In genomic region chr5:20509606-20510005, GRCm38 (mm10) we compare ENCODE assay signal across 23 mouse cellular contexts.
DNase-seq lines count a peak whose midpoint lies in the region; ATAC-seq and TF ChIP-seq lines count a peak whose summit lies in the region.
"Had no signal": no experiment of that assay in that cellular context is flagged by ENCODE, and none has a peak within 500 bp of the region (broad histone marks: within the 10 kb centered on the region; RNA-seq: fewer than 3 reads in every experiment).

No protein-coding gene starts in this region.

- H3K4me2 ChIP-seq in embryonic facial prominence, embryonic 11.5 days (ENCODE audit: low read depth, low read length) = no peak overlapping the region
- no peak overlapping the region for H3K4me2 ChIP-seq in intestine, embryonic 15.5 days (replicated peaks)
- H3K4me2 ChIP-seq in intestine, postnatal 0 days (replicated peaks; ENCODE audit: low read depth) = no peak overlapping the region
- H3K4me2 ChIP-seq in liver, postnatal 0 days (ENCODE audit: low read depth, low read length) = no peak overlapping the region
- H3K4me2 ChIP-seq: embryonic facial prominence, embryonic 15.5 days; hindbrain, embryonic 13.5 days had no signal

- no peak overlapping the region for H3K27ac ChIP-seq in embryonic facial prominence, embryonic 11.5 days (replicated peaks; ENCODE audit: low read depth, low read length)
- H3K27ac ChIP-seq in embryonic facial prominence, embryonic 10.5 days (replicated peaks) = no peak overlapping the region
- no peak overlapping the region for H3K27ac ChIP-seq in intestine, embryonic 15.5 days
- no peak overlapping the region for H3K27ac ChIP-seq in intestine, postnatal 0 days (ENCODE audit: low read depth, low read length)
- no peak overlapping the region for H3K27ac ChIP-seq in liver, postnatal 0 days (ENCODE audit: low read depth)
- H3K27ac ChIP-seq: embryonic facial prominence, embryonic 15.5 days; heart, embryonic 10.5 days; hindbrain, embryonic 13.5 days; hindbrain, postnatal 0 days had no signal

- TF ChIP-seq CTCF in intestine, postnatal 0 days (IDR thresholded peaks at IDR 0.05; ENCODE audit: low read depth) = no peak
- TF ChIP-seq CTCF in liver, postnatal 0 days (IDR thresholded peaks at IDR 0.05; ENCODE audit: low read depth) = no peak

- H3K27me3 ChIP-seq in embryonic facial prominence, embryonic 11.5 days (ENCODE audit: control insufficient read depth, insufficient read depth, low read length) = no peaks in the 10 kb centered on the region
- H3K27me3 ChIP-seq in embryonic facial prominence, embryonic 10.5 days (replicated peaks; ENCODE audit: low read depth, poor library complexity, severe bottlenecking) = no peaks in the 10 kb centered on the region
- no peaks in the 10 kb centered on the region for H3K27me3 ChIP-seq in intestine, embryonic 15.5 days (replicated peaks)
- H3K27me3 ChIP-seq in intestine, postnatal 0 days (replicated peaks; ENCODE audit: control insufficient read depth, insufficient read depth, low read length) = no peaks in the 10 kb centered on the region
- 0 out of 2 replicates have a peak, but pooled peaks cover 5% of the 10 kb centered on the region for H3K27me3 ChIP-seq in liver, postnatal 0 days (ENCODE audit: insufficient read depth, low read length)
- H3K27me3 ChIP-seq: embryonic facial prominence, embryonic 15.5 days; hindbrain, embryonic 13.5 days had no signal

- H3K9me3 ChIP-seq in embryonic facial prominence, embryonic 11.5 days (replicated peaks; ENCODE audit: control insufficient read depth, low read length) = no peaks in the 10 kb centered on the region
- no peaks in the 10 kb centered on the region for H3K9me3 ChIP-seq in embryonic facial prominence, embryonic 10.5 days
- no peaks in the 10 kb centered on the region for H3K9me3 ChIP-seq in intestine, embryonic 15.5 days
- H3K9me3 ChIP-seq in intestine, postnatal 0 days (ENCODE audit: control insufficient read depth) = no peaks in the 10 kb centered on the region
- no peaks in the 10 kb centered on the region for H3K9me3 ChIP-seq in liver, postnatal 0 days (ENCODE audit: low read length)
- H3K9me3 ChIP-seq: embryonic facial prominence, embryonic 15.5 days; heart, embryonic 10.5 days; hindbrain, embryonic 13.5 days had no signal

- no peaks in the 10 kb centered on the region for H3K36me3 ChIP-seq in embryonic facial prominence, embryonic 11.5 days (replicated peaks; ENCODE audit: control insufficient read depth, insufficient read depth, low read depth, low read length)
- H3K36me3 ChIP-seq in embryonic facial prominence, embryonic 10.5 days (replicated peaks) = no peaks in the 10 kb centered on the region
- no peaks in the 10 kb centered on the region for H3K36me3 ChIP-seq in intestine, embryonic 15.5 days
- no peaks in the 10 kb centered on the region for H3K36me3 ChIP-seq in intestine, postnatal 0 days (ENCODE audit: control insufficient read depth, insufficient read depth)
- H3K36me3 ChIP-seq in liver, postnatal 0 days (replicated peaks; ENCODE audit: insufficient read depth, low read length) = no peaks in the 10 kb centered on the region
- H3K36me3 ChIP-seq: embryonic facial prominence, embryonic 15.5 days; heart, embryonic 10.5 days; hindbrain, embryonic 13.5 days had no signal

- H3K4me3 ChIP-seq in embryonic facial prominence, embryonic 11.5 days (ENCODE audit: low read depth, low read length) = no peak overlapping the region
- no peak overlapping the region for H3K4me3 ChIP-seq in embryonic facial prominence, embryonic 10.5 days
- no peak overlapping the region for H3K4me3 ChIP-seq in intestine, embryonic 15.5 days (replicated peaks)
- H3K4me3 ChIP-seq in intestine, postnatal 0 days (ENCODE audit: low read depth, low read length) = no peak overlapping the region
- no peak overlapping the region for H3K4me3 ChIP-seq in liver, postnatal 0 days (ENCODE audit: low read depth, low read length)
- H3K4me3 ChIP-seq: embryonic facial prominence, embryonic 15.5 days; erythroblast, embryonic 14.5 days; heart, embryonic 10.5 days; hindbrain, embryonic 13.5 days had no signal

- WGBS in embryonic facial prominence, embryonic 11.5 days = 31% methylated on average over 6 of the region's 6 CpGs
- WGBS in embryonic facial prominence, embryonic 10.5 days = 47% methylated on average over 6 of the region's 6 CpGs
- 36% methylated on average over 6 of the region's 6 CpGs for WGBS in intestine, embryonic 15.5 days
- 19% methylated on average over 6 of the region's 6 CpGs for WGBS in intestine, postnatal 0 days
- WGBS in liver, postnatal 0 days (ENCODE audit: insufficient replicate concordance) = 32% methylated on average over 6 of the region's 6 CpGs

- no peak overlapping the region for H3K9ac ChIP-seq in embryonic facial prominence, embryonic 11.5 days (replicated peaks; ENCODE audit: low read length)
- no peak overlapping the region for H3K9ac ChIP-seq in intestine, embryonic 15.5 days
- H3K9ac ChIP-seq in intestine, postnatal 0 days (ENCODE audit: low read depth, low read length) = no peak overlapping the region
- H3K9ac ChIP-seq in liver, postnatal 0 days (replicated peaks) = no peak overlapping the region
- H3K9ac ChIP-seq: embryonic facial prominence, embryonic 15.5 days; hindbrain, embryonic 13.5 days had no signal

- peak; percentile 35 for DNase-seq in embryonic facial prominence, embryonic 11.5 days (ENCODE audit: low spot score)
- no peak for DNase-seq in embryonic facial prominence, embryonic 10.5 days (ENCODE audit: low spot score)
- DNase-seq in ZHBTc4 (ENCODE audit: low read depth, low spot score) = peak; percentile 8
- peak; percentile 31 for DNase-seq in forelimb bud, embryonic 11.5 days (ENCODE audit: low read depth, low spot score)
- DNase-seq in liver, postnatal 0 days = no peak
- DNase-seq in layer of hippocampus, postnatal 25 days (ENCODE audit: extremely low spot score in 1 of 2, low spot score in 1 of 2) = no peak
- DNase-seq: adrenal gland, postnatal 10 days; B cell, adult 2 months; cerebellum, adult 11-12 months; cerebellum, adult 9-11 months; cerebellum, postnatal 36 days; gastrocnemius, postnatal 36 days; heart, adult 11 months; heart, postnatal 10 days; kidney, adult 8-10 months had no signal

- no peak for ATAC-seq in embryonic facial prominence, embryonic 11.5 days (replicated peaks; ENCODE audit: insufficient number of reproducible peaks, low FRiP score, low TSS enrichment, low read depth)
- peak; percentile 53; the same call in 1 of the 2 replicates for ATAC-seq in intestine, embryonic 15.5 days
- no peak for ATAC-seq in intestine, postnatal 0 days
- ATAC-seq in liver, postnatal 0 days = no peak
- ATAC-seq: CD4-positive, CD25-positive, alpha-beta regulatory T cell, adult 4 months; hindbrain, postnatal 0 days had no signal

- H3K4me1 ChIP-seq in embryonic facial prominence, embryonic 11.5 days (ENCODE audit: control insufficient read depth, insufficient read depth, low read length) = no peaks in the 10 kb centered on the region
- H3K4me1 ChIP-seq in embryonic facial prominence, embryonic 10.5 days = peaks cover 13% of the 10 kb centered on the region
- no peaks in the 10 kb centered on the region for H3K4me1 ChIP-seq in intestine, embryonic 15.5 days (replicated peaks)
- H3K4me1 ChIP-seq in intestine, postnatal 0 days (replicated peaks; ENCODE audit: control insufficient read depth, insufficient read depth, low read length) = no peaks in the 10 kb centered on the region
- H3K4me1 ChIP-seq in liver, postnatal 0 days (ENCODE audit: insufficient read depth) = no peaks in the 10 kb centered on the region
- H3K4me1 ChIP-seq: embryonic facial prominence, embryonic 15.5 days; heart, embryonic 10.5 days had no signal

- no peak for TF ChIP-seq EP300 in liver, postnatal 0 days (IDR thresholded peaks at IDR 0.05; ENCODE audit: low read depth)

Comparison
In these comparisons a context has a peak if more than half of its experiments do, and no peak if none do; other contexts are left out.
1. DNase-seq: peak in embryonic facial prominence, embryonic 11.5 days (single experiment), ZHBTc4 (single experiment) and forelimb bud, embryonic 11.5 days (single experiment); none in embryonic facial prominence, embryonic 10.5 days (single experiment), liver, postnatal 0 days (single experiment) and layer of hippocampus, postnatal 25 days (0 of 2).